Comparison of ENCODE assay signal across 9 mouse cellular contexts in genomic region chr11:75852485-75852884, GRCm38 (mm10). TPM values are rescaled to one million over a fixed set of nuclear protein-coding genes. Genes with fewer than 3 reads are reported as not detected.
DNase-seq lines count a peak whose midpoint lies in the region; ATAC-seq and TF ChIP-seq lines count a peak whose summit lies in the region.
"Had no signal": no experiment of that assay in that cellular context is flagged by ENCODE, and none has a peak within 500 bp of the region (broad histone marks: within the 10 kb centered on the region; RNA-seq: fewer than 3 reads in every experiment).

No protein-coding gene starts in this region.

- H3K4me3 ChIP-seq in lung, adult 2 months (replicated peaks; ENCODE audit: extremely low read depth, low read depth, low read length), result no peak overlapping the region
- no peak overlapping the region for H3K4me3 ChIP-seq in heart, postnatal 0 days (ENCODE audit: low read depth, low read length)
- no peak overlapping the region for H3K4me3 ChIP-seq in intestine, embryonic 15.5 days (replicated peaks)

- H3K27ac ChIP-seq in heart, postnatal 0 days (ENCODE audit: low read depth), result no peak overlapping the region
- H3K27ac ChIP-seq in intestine, embryonic 15.5 days, result no peak overlapping the region

- DNase-seq in adrenal gland, adult (ENCODE audit: inconsistent age in 2 of 2, low spot score in 1 of 2), result peak; percentile 59 to 68
- DNase-seq in adrenal gland, adult 8-10 months, result no peak
- peak; percentile 32 to 52 for DNase-seq in lung, adult 18-20 months
- DNase-seq in lung, adult 2 months, result no peak
- peak; percentile 36 for DNase-seq in heart, postnatal 0 days (ENCODE audit: low spot score)
- DNase-seq in lung, postnatal 25 days (ENCODE audit: low spot score), result peak; percentile 37
- no peak for DNase-seq in cerebellum, adult 8-10 months
- DNase-seq: layer of hippocampus, adult 9-11 months had no signal

- peaks cover 11% of the 10 kb centered on the region for H3K4me1 ChIP-seq in lung, adult 2 months (ENCODE audit: control insufficient read depth, insufficient read depth, low read length)
- H3K4me1 ChIP-seq in heart, postnatal 0 days (ENCODE audit: control insufficient read depth, insufficient read depth), result peaks cover 6% of the 10 kb centered on the region
- no peaks in the 10 kb centered on the region for H3K4me1 ChIP-seq in intestine, embryonic 15.5 days (replicated peaks)

- no peaks in the 10 kb centered on the region for H3K9me3 ChIP-seq in heart, postnatal 0 days (replicated peaks; ENCODE audit: control insufficient read depth, low read length)
- no peaks in the 10 kb centered on the region for H3K9me3 ChIP-seq in intestine, embryonic 15.5 days

- H3K4me2 ChIP-seq in heart, postnatal 0 days (ENCODE audit: low read depth, low read length), result no peak overlapping the region
- no peak overlapping the region for H3K4me2 ChIP-seq in intestine, embryonic 15.5 days (replicated peaks)

- TF ChIP-seq CTCF in lung, adult 2 months (IDR thresholded peaks at IDR 0.05; ENCODE audit: insufficient read depth, low read length), result no peak
- TF ChIP-seq CTCF in heart, postnatal 0 days (IDR thresholded peaks at IDR 0.05; ENCODE audit: low read depth), result no peak

- H3K36me3 ChIP-seq in heart, postnatal 0 days (replicated peaks; ENCODE audit: control insufficient read depth, insufficient read depth, low read length), result 0 out of 2 replicates have a peak, but pooled peaks cover 5% of the 10 kb centered on the region
- H3K36me3 ChIP-seq in intestine, embryonic 15.5 days, result no peaks in the 10 kb centered on the region

- 63% methylated on average over 2 of the region's 2 CpGs for WGBS in lung, adult 2 months
- WGBS in heart, postnatal 0 days, result 40% methylated on average over 2 of the region's 2 CpGs
- WGBS in intestine, embryonic 15.5 days, result 78% methylated on average over 2 of the region's 2 CpGs

- H3K27me3 ChIP-seq in heart, postnatal 0 days (ENCODE audit: control insufficient read depth, insufficient read depth, low read length), result no peaks in the 10 kb centered on the region
- no peaks in the 10 kb centered on the region for H3K27me3 ChIP-seq in intestine, embryonic 15.5 days (replicated peaks)

- ATAC-seq in heart, postnatal 0 days (ENCODE audit: insufficient read depth, low read depth), result no peak
- no peak for ATAC-seq in intestine, embryonic 15.5 days

- TF ChIP-seq POLR2A in lung, adult 2 months (IDR thresholded peaks at IDR 0.05; ENCODE audit: borderline replicate concordance, extremely low read depth, low read depth, low read length), result no peak

- TF ChIP-seq EP300 in heart, postnatal 0 days (IDR thresholded peaks at IDR 0.05; ENCODE audit: low read depth), result no peak

- H3K9ac ChIP-seq in heart, postnatal 0 days (replicated peaks; ENCODE audit: low read depth, low read length), result no peak overlapping the region
- H3K9ac ChIP-seq in intestine, embryonic 15.5 days, result no peak overlapping the region

RNA-seq across cellular contexts. Expression of gene Doc2b, which starts 56.6 kb away (rescaled TPM):
- total RNA-seq in adrenal gland, adult 8-10 months (2022), result 10 to 100 TPM; 17.8 to 37.6 (median 26.2) TPM
- 0.22 and 0.33 TPM in 2 replicates for polyA plus RNA-seq in lung, adult 2 months (2012; rRNA removed)
- total RNA-seq in heart, postnatal 0 days (2014; rRNA removed; ENCODE audit: low replicate concordance), result 0.62 TPM in 1 of 2 replicates, not detected in the other
- 0.03 and 0.04 TPM in 2 replicates for polyA plus RNA-seq in heart, postnatal 0 days (2015; fragmentation: Nextera tagmentation; extraction: Ambion mirVana)
- polyA plus RNA-seq in intestine, embryonic 15.5 days (2015; fragmentation: Nextera tagmentation; extraction: Ambion mirVana), result 1.1 and 1.4 TPM in 2 replicates

Comparison
In these comparisons a context has a peak if more than half of its experiments do, and no peak if none do; other contexts are left out.
1. DNase-seq: peak in adrenal gland, adult (2 of 2), lung, adult 18-20 months (2 of 2), heart, postnatal 0 days (single experiment) and lung, postnatal 25 days (single experiment); none in adrenal gland, adult 8-10 months (single experiment), lung, adult 2 months (single experiment) and cerebellum, adult 8-10 months (single experiment).